Mouse (Mus musculus): ENCODE measurements around the gene Plekhh1.
A peak's percentile ranks its signal among the peaks of the same experiment; 100 is the strongest.

Gene Plekhh1

GRCm38 (mm10) chr12:79072576-79072975 lies 43.6 kb downstream of the Plekhh1 start:
- no peak for DNase-seq (ENCODE audit: low spot score)

GRCm38 (mm10) chr12:79073362-79073761 lies 44.4 kb downstream of the Plekhh1 start:
- no peak for DNase-seq (ENCODE audit: low spot score)

- DNase-seq (ENCODE audit: low spot score) = peak; percentile 92
Measured at GRCm38 (mm10) chr12:79089182-79089812, 60.3 kb downstream of the Plekhh1 start, which contains the start of gene Pigh. Gene Pigh, minus strand, starts transcription at chr12:79089651.

- peak; percentile 83 for DNase-seq (ENCODE audit: low spot score)
Measured at GRCm38 (mm10) chr12:79092569-79092968, 63.6 kb downstream of the Plekhh1 start.

GRCm38 (mm10) chr12:79097106-79097752 lies 68.3 kb downstream of the Plekhh1 start:
- peak; percentile 24 for DNase-seq (ENCODE audit: low spot score)

- peak; percentile 46 for DNase-seq (ENCODE audit: low spot score)
Measured at GRCm38 (mm10) chr12:79103773-79104172, 74.8 kb downstream of the Plekhh1 start.

GRCm38 (mm10) chr12:79104544-79104943 lies 75.6 kb downstream of the Plekhh1 start:
- DNase-seq (ENCODE audit: low spot score) = no peak

DNA sequence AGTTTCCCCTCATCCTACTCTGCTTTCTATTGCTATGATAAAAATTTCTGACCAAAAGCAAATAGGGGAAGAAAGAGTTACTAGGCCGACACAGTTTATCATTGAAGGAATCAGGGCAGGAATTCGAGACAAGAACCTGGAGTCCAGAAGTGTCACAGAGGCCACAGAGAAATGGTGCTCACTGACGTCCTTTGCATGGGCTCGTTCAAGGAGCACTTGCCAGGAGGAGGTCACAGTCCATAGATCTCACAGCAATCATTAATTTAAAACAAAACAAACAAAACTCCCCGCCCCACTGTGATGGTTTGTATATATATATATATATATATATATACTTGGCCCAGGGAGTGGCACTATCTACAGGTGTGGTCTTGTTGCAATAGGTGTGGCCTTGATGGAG lies 76.3 kb downstream of the Plekhh1 start:
- no peak for DNase-seq (ENCODE audit: low spot score)

GRCm38 (mm10) chr12:79118991-79119390 lies 90.0 kb downstream of the Plekhh1 start:
- DNase-seq (ENCODE audit: low spot score) = no peak

DNA sequence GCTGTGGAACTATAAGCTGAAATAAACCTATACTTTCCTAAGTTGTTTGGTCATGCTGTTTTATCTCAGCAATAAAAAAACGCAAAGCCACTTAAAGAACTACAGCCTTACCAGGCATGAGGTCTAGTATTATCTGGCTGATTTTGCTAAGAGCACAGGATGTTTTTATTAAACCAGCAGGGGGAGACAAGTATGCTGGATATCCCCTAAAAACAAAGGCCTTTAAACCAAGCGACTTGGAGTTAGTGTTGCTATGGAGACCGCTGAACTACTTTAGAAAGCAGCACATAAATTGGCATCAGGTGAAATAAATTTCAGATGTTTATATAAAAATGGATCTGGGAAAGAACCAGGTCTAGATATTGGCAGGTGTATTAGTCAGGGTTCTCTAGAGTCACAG lies 93.9 kb downstream of the Plekhh1 start:
- no peak for DNase-seq (ENCODE audit: low spot score)

DNA sequence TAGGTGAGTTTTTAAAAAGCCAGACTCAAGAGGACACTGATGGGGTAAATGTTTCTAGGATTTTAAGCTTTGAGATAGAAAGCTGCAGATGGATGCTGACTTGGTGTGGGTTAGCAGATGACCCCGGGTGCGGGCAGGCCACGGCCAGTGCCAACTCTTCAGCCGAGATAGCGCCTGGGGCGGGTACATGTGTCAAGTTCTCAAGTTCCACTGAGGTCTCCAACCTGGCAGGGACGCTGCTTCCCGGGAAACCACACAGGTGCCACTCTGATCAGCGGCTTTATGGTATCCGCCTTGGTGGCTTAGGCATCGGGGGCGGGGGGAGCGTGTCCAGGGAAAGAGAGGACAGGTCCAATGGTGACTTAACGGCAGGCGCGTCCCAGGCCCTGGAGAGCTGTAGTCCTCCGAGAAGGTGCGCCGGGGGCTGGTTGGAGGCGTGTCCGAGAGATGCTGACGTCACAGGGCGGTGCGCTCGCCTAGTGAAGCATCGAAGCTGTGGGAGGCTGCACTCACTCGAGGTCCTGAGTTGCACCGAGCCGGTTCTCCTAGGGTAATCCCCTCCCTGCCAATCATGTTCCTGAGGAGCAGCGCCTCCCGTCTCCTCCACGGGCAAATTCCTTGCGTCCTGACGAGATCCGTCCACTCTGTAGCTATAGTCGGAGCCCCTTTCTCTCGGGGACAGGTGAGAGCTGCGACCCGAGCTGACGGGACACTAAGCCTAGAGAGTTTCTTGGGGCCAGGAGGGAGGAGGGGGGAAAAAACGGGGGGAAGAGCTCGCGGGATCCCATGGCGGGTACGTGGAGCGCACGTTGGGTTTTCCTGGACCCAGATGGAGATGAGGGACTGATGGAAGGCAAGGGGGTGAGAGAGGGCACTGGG lies 101.6 kb downstream of the Plekhh1 start, which contains the start of gene Arg2:
Arg2 (plus strand) TSS at position 479 of the 879 bp plus-strand sequence.
- DNase-seq (ENCODE audit: low spot score) = peak; percentile 88

Data from urinary bladder, postnatal 14 days (tissue).